Mouse (Mus musculus) megakaryocyte, embryonic 14.5 days (primary cell): ENCODE measurements around the gene Gramd4.
"Not testable (repeated sequence)": the region's sequence is repeated elsewhere in the genome, so short reads cannot be mapped to it uniquely, and the experiment has no call there.

Source experiments
- FLI1 ChIP-seq: IDR thresholded peaks from 2 replicates; pipeline ENCODE4 v1.6.1; 2012; ENCODE audit warnings: low read length, inconsistent platforms, mixed read lengths
- GATA1 ChIP-seq: IDR thresholded peaks from 3 replicates; pipeline ENCODE4 v1.6.1; 2012; ENCODE audit warnings: mixed read lengths, low read length, inconsistent platforms, borderline replicate concordance

GRCm38 (mm10) chr15:86181321-86181720 is 123.8 kb downstream of the Gramd4 start:
- TF ChIP-seq GATA1, FLI1: not testable (repeated sequence)
